Mouse (Mus musculus): Measurements from ENCODE around the gene Atg2b. TPM values are rescaled to one million over a fixed set of nuclear protein-coding genes. Genes with fewer than 3 reads are reported as not detected.
A peak's percentile ranks its signal among the peaks of the same experiment; 100 is the strongest.

Atg2b gene
- polyA plus RNA-seq, 1 experiment from 2014 or later: 13.8 TPM

DNA sequence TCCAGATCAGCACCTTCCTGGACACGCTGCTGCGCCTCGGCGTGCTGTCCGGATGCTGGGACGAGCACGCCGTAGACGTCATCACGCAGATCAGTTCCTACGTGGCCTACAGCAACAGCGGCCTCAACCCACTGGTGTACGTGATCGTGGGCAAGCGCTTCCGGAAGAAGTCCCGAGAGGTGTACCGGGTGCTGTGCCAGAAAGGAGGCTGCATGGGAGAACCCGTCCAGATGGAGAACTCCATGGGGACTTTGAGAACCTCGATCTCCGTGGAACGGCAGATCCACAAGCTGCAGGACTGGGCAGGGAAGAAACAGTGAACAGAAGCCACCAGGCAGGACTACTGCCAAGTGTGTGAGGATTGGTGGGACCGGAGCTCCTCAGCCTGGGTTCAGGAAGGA is 92.7 kb downstream of the Atg2b start:
- 96% methylated on average over 23 of the region's 23 CpGs for WGBS
- Histone ChIP-seq H3K4me3 (ENCODE audit: low read depth, low read length) (no peak overlapping the region), H3K36me3 (ENCODE audit: control insufficient read depth, insufficient read depth, low read length) (no peaks in the 10 kb centered on the region), H3K27ac (ENCODE audit: low read depth, low read length) (no peak overlapping the region), H3K27me3 (replicated peaks; ENCODE audit: control insufficient read depth, insufficient read depth, low read length) (no peaks in the 10 kb centered on the region), H3K9ac (ENCODE audit: low read length) (no peak overlapping the region), H3K9me3 (replicated peaks; ENCODE audit: control insufficient read depth, low read length) (no peaks in the 10 kb centered on the region), H3K4me1 (ENCODE audit: control insufficient read depth, insufficient read depth, low read length) (no peaks in the 10 kb centered on the region), H3K4me2 (ENCODE audit: low read length) (no peak overlapping the region)
- DNase-seq (ENCODE audit: low spot score) (no peak), ATAC-seq (no peak)

DNA sequence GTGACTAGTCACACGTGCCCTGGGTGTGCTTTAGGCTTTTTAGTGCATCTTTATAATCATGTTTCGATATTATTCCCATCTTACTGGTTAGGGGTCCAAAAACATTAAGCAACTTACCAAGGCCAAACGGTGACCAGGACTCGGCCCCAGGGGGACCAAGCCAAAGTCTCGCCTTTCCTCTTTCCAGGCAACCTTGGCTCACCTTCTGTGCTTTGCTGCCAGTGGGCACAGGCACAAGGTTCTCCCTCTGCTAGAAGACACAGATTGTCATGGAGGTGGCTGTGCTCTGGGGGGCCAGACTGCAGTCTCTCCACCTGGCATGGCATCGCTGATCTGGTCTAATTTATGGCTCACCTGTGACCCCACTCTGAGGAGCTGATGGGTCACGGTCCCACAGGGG is 94.2 kb downstream of the Atg2b start:
- H3K9me3 ChIP-seq (replicated peaks; ENCODE audit: control insufficient read depth, low read length): no peaks in the 10 kb centered on the region
- WGBS: 86% methylated on average over 7 of the region's 7 CpGs
- H3K27me3 ChIP-seq (replicated peaks; ENCODE audit: control insufficient read depth, insufficient read depth, low read length): no peaks in the 10 kb centered on the region
- DNase-seq (ENCODE audit: low spot score): no peak
- no peaks in the 10 kb centered on the region for H3K4me1 ChIP-seq (ENCODE audit: control insufficient read depth, insufficient read depth, low read length)
- no peaks in the 10 kb centered on the region for H3K36me3 ChIP-seq (ENCODE audit: control insufficient read depth, insufficient read depth, low read length)
- no peak for ATAC-seq
- no peak overlapping the region for H3K27ac ChIP-seq (ENCODE audit: low read depth, low read length)
- no peak overlapping the region for H3K4me2 ChIP-seq (ENCODE audit: low read length)
- H3K9ac ChIP-seq (ENCODE audit: low read length): no peak overlapping the region
- no peak overlapping the region for H3K4me3 ChIP-seq (ENCODE audit: low read depth, low read length)

DNA sequence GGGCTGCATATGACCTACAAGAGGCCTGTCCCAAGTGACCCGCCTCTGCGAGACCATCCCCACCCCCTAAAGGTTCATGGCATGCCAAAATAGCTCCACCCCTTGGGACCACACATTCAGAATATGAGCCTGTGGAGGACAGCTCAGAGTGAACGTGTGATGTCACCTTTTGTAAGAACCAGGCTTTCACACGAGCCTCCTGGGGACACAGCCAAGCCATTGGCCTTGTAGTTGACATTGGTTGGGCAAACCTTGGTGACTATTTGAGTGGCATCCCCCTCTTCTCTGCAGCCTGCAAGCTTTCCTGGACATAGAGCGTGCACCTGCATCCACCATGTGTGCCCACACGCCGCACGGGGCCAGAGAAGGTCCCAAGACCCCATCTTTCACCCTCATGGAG is 97.5 kb downstream of the Atg2b start:
- no peaks in the 10 kb centered on the region for H3K4me1 ChIP-seq (ENCODE audit: control insufficient read depth, insufficient read depth, low read length)
- H3K4me3 ChIP-seq (ENCODE audit: low read depth, low read length): no peak overlapping the region
- ATAC-seq (no peak), DNase-seq (ENCODE audit: low spot score) (no peak)
- no peaks in the 10 kb centered on the region for H3K9me3 ChIP-seq (replicated peaks; ENCODE audit: control insufficient read depth, low read length)
- no peak overlapping the region for H3K4me2 ChIP-seq (ENCODE audit: low read length)
- H3K9ac ChIP-seq (ENCODE audit: low read length): no peak overlapping the region
- no peaks in the 10 kb centered on the region for H3K36me3 ChIP-seq (ENCODE audit: control insufficient read depth, insufficient read depth, low read length)
- 84% methylated on average over 8 of the region's 8 CpGs for WGBS
- H3K27me3 ChIP-seq (replicated peaks; ENCODE audit: control insufficient read depth, insufficient read depth, low read length): no peaks in the 10 kb centered on the region
- no peak overlapping the region for H3K27ac ChIP-seq (ENCODE audit: low read depth, low read length)

DNA sequence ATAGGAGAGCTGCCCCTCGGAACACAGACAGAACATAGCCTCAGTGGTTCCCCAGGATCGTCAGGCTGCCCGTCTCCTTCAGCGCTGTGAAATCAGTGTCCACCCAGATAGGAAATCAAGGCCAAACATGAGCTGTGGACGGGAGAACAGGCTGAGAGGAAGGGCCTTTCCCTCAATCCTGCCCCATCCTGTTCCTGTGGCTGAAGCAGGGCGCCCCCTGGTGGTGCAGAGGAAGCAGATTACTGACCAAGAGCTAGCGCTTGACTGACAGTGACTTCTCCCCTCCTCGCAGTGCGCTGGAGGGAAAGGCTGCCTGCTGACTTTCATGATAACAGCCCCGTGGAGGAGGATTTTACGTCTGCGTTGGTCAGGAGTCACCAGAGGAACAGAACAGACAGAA is 100.2 kb downstream of the Atg2b start:
- Histone ChIP-seq H3K4me2 (ENCODE audit: low read length) (no peak overlapping the region), H3K9me3 (replicated peaks; ENCODE audit: control insufficient read depth, low read length) (no peaks in the 10 kb centered on the region), H3K9ac (ENCODE audit: low read length) (no peak overlapping the region), H3K27me3 (replicated peaks; ENCODE audit: control insufficient read depth, insufficient read depth, low read length) (no peaks in the 10 kb centered on the region), H3K4me3 (ENCODE audit: low read depth, low read length) (no peak overlapping the region), H3K4me1 (ENCODE audit: control insufficient read depth, insufficient read depth, low read length) (no peaks in the 10 kb centered on the region), H3K36me3 (ENCODE audit: control insufficient read depth, insufficient read depth, low read length) (no peaks in the 10 kb centered on the region), H3K27ac (ENCODE audit: low read depth, low read length) (no peak overlapping the region)
- WGBS: 17% methylated on average over 12 of the region's 12 CpGs
- DNase-seq (ENCODE audit: low spot score): peak; percentile 70
- 0 out of 2 replicates have a peak, but pooled peaks have one; percentile 50 for ATAC-seq

DNA sequence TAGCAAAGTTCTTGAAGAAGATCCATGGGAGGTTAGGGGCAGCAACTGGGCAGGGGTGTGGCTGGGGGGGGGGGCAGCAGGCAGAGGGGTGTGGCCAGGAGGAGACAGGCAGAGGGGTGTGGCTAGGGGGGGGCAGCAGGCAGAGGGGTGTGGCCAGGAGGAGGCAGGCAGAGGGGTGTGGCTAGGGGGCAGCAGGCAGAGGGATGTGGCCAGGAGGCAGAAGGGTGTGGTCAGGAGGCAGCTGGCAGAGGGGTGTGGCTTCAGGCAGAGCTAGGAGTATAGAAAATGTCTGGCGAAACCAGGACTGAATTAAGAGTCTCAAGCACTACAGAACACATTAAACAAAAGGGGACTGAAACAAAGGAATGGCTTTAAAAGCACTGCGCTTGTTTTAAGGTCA is 101.5 kb downstream of the Atg2b start:
- DNase-seq (ENCODE audit: low spot score) (peak; percentile 29), ATAC-seq (peak; percentile 40; the same call in 1 of the 2 replicates)
- Histone ChIP-seq H3K4me1 (ENCODE audit: control insufficient read depth, insufficient read depth, low read length) (no peaks in the 10 kb centered on the region), H3K9me3 (replicated peaks; ENCODE audit: control insufficient read depth, low read length) (no peaks in the 10 kb centered on the region), H3K27ac (ENCODE audit: low read depth, low read length) (no peak overlapping the region), H3K27me3 (replicated peaks; ENCODE audit: control insufficient read depth, insufficient read depth, low read length) (no peaks in the 10 kb centered on the region), H3K9ac (ENCODE audit: low read length) (no peak overlapping the region), H3K4me2 (ENCODE audit: low read length) (no peak overlapping the region), H3K36me3 (ENCODE audit: control insufficient read depth, insufficient read depth, low read length) (no peaks in the 10 kb centered on the region), H3K4me3 (ENCODE audit: low read depth, low read length) (no peak overlapping the region)
- WGBS: 6% methylated on average over 2 of the region's 2 CpGs

DNA sequence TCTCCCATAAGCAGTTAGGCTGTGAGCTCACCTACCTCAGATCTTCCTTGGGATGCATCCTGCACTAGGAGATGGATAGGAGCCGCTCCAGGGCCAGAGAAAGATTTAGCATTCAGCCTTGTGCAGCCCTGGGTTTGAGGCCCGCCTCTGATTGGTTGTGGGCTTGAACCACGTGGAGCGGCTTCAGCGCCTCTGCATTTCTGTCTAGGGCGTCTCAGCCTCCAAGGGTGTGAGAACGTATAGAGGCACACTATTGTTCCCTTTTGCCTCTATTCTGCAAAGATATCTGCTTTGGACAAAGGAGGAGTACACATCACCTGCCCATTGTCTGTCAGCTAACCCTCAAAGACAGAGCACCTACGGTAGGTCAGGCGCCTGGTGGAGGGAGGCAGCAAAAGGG is 102.5 kb downstream of the Atg2b start:
- Histone ChIP-seq H3K4me3 (ENCODE audit: low read depth, low read length) (no peak overlapping the region), H3K36me3 (ENCODE audit: control insufficient read depth, insufficient read depth, low read length) (no peaks in the 10 kb centered on the region), H3K27ac (ENCODE audit: low read depth, low read length) (no peak overlapping the region), H3K4me2 (ENCODE audit: low read length) (no peak overlapping the region), H3K9ac (ENCODE audit: low read length) (no peak overlapping the region), H3K27me3 (replicated peaks; ENCODE audit: control insufficient read depth, insufficient read depth, low read length) (no peaks in the 10 kb centered on the region), H3K9me3 (replicated peaks; ENCODE audit: control insufficient read depth, low read length) (no peaks in the 10 kb centered on the region), H3K4me1 (ENCODE audit: control insufficient read depth, insufficient read depth, low read length) (no peaks in the 10 kb centered on the region)
- WGBS: 54% methylated on average over 9 of the region's 9 CpGs
- ATAC-seq (no peak), DNase-seq (ENCODE audit: low spot score) (no peak)

DNA sequence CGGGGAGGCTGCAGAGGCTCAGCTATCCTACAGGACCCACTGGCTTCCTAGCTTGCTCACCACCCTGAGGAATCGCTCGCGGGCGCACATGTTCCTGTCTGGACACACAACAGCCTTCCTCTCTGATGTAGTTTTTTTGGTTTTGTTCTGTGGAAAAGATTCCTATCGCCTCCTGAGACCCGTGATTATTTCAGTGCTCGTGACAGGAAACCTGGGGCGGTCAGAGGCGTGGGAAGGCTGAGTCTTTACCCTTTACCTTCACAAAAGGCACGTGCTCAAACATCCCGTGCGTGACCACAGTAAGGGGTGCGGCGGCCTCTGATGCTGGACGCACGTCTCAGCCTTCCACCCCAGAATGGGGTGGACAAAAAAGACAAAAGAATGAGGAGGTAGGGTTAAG is 104.5 kb downstream of the Atg2b start:
- Histone ChIP-seq H3K4me3 (ENCODE audit: low read depth, low read length) (no peak overlapping the region), H3K9ac (ENCODE audit: low read length) (no peak overlapping the region), H3K36me3 (ENCODE audit: control insufficient read depth, insufficient read depth, low read length) (no peaks in the 10 kb centered on the region), H3K9me3 (replicated peaks; ENCODE audit: control insufficient read depth, low read length) (no peaks in the 10 kb centered on the region), H3K27me3 (replicated peaks; ENCODE audit: control insufficient read depth, insufficient read depth, low read length) (no peaks in the 10 kb centered on the region), H3K27ac (ENCODE audit: low read depth, low read length) (no peak overlapping the region), H3K4me1 (ENCODE audit: control insufficient read depth, insufficient read depth, low read length) (no peaks in the 10 kb centered on the region), H3K4me2 (ENCODE audit: low read length) (no peak overlapping the region)
- ATAC-seq (no peak), DNase-seq (ENCODE audit: low spot score) (no peak)
- WGBS: 78% methylated on average over 17 of the region's 17 CpGs

DNA sequence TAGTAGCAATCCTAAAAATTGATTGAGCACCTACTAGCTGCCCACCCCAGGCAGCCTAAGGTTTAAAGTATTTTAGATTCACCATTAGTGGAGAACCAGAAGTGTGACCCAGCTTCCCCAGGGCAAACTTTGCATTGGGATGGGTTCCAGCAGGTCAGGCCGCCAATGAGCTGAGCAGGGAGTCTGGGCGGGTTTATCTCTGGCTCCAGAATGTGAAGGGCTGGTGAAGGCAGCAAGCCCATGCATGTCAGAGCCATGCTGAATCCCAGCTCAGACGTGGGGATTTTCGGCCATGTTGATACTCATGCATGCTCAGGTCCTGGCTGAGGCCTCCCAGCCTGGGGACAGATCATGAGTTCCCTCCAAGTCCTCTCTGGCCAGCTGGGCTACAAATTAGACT is 110.7 kb downstream of the Atg2b start:
- Histone ChIP-seq H3K4me3 (ENCODE audit: low read depth, low read length) (no peak overlapping the region), H3K27ac (ENCODE audit: low read depth, low read length) (no peak overlapping the region), H3K36me3 (ENCODE audit: control insufficient read depth, insufficient read depth, low read length) (no peaks in the 10 kb centered on the region), H3K27me3 (replicated peaks; ENCODE audit: control insufficient read depth, insufficient read depth, low read length) (no peaks in the 10 kb centered on the region), H3K4me1 (ENCODE audit: control insufficient read depth, insufficient read depth, low read length) (no peaks in the 10 kb centered on the region), H3K9ac (ENCODE audit: low read length) (no peak overlapping the region), H3K9me3 (replicated peaks; ENCODE audit: control insufficient read depth, low read length) (no peaks in the 10 kb centered on the region), H3K4me2 (ENCODE audit: low read length) (no peak overlapping the region)
- no peak for DNase-seq (ENCODE audit: low spot score)
- ATAC-seq: no peak
- 88% methylated on average over 4 of the region's 4 CpGs for WGBS

DNA sequence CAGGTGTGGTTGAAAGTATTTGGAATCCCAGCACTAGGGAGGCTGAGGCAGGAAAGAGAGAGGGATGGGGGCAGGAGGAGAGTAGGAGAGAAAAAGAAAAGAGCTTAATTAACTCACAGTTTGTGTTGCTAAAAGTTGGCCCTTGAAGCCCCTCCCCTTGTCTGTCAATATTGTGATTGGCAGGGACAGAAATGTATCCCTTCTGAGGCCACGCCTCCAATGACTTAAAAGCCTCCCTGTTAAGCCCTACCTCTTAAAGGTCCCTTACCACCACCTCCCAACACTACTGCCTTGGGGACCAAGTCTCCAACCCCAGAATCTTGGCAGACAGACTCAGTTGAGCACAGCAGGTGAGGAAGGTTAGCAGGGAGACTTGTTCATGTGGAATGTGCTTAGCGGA is 112.4 kb downstream of the Atg2b start:
- DNase-seq (ENCODE audit: low spot score): no peak

More for the DNA sequence above, 112.4 kb downstream of the Atg2b start:
- Histone ChIP-seq H3K4me2 (ENCODE audit: low read length) (no peak overlapping the region), H3K27me3 (replicated peaks; ENCODE audit: control insufficient read depth, insufficient read depth, low read length) (no peaks in the 10 kb centered on the region), H3K36me3 (ENCODE audit: control insufficient read depth, insufficient read depth, low read length) (no peaks in the 10 kb centered on the region), H3K4me1 (ENCODE audit: control insufficient read depth, insufficient read depth, low read length) (no peaks in the 10 kb centered on the region), H3K27ac (ENCODE audit: low read depth, low read length) (no peak overlapping the region), H3K9me3 (replicated peaks; ENCODE audit: control insufficient read depth, low read length) (no peaks in the 10 kb centered on the region), H3K9ac (ENCODE audit: low read length) (no peak overlapping the region), H3K4me3 (ENCODE audit: low read depth, low read length) (no peak overlapping the region)
- no peak for ATAC-seq
- WGBS: 84% methylated on average over 2 of the region's 2 CpGs
